Mouse (Mus musculus): ENCODE measurements around the gene Fam81b. TPM values are rescaled to one million over a fixed set of nuclear protein-coding genes. Genes with fewer than 3 reads are reported as not detected.
"Not testable (repeated sequence)": the region's sequence is repeated elsewhere in the genome, so short reads cannot be mapped to it uniquely, and the experiment has no call there.

Gene Fam81b
- polyA plus RNA-seq (2012), result not detected in 2 replicates

GRCm38 (mm10) chr13:76304637-76305122 lies at the start of gene Fam81b:
Fam81b (minus strand) TSS chr13:76305072.
- H3K9me3 ChIP-seq (ENCODE audit: control insufficient read depth, low read length), result no peaks in the 10 kb centered on the region
- no peaks in the 10 kb centered on the region for H3K4me1 ChIP-seq (ENCODE audit: control insufficient read depth)
- no peak within 1 kb of the TSS for H3K4me3 ChIP-seq (replicated peaks)
- H3K36me3 ChIP-seq (ENCODE audit: control insufficient read depth), result no peaks in the 10 kb centered on the region
- H3K27me3 ChIP-seq (ENCODE audit: control insufficient read depth), result no peaks in the 10 kb centered on the region
- no peak for TF ChIP-seq TAL1 (IDR thresholded peaks at IDR 0.05; ENCODE audit: low read length)
- TF ChIP-seq GATA1 (IDR thresholded peaks at IDR 0.05; ENCODE audit: low read length), result no peak

GRCm38 (mm10) chr13:76345941-76346340 lies 41.1 kb upstream of the Fam81b start:
- H3K9me3 ChIP-seq (ENCODE audit: control insufficient read depth, low read length); H3K4me1 ChIP-seq (ENCODE audit: control insufficient read depth); H3K36me3 ChIP-seq (ENCODE audit: control insufficient read depth); H3K4me3 ChIP-seq (replicated peaks); H3K27me3 ChIP-seq (ENCODE audit: control insufficient read depth): not testable (repeated sequence)

- no peaks in the 10 kb centered on the region for H3K4me1 ChIP-seq (ENCODE audit: control insufficient read depth)
- H3K9me3 ChIP-seq (ENCODE audit: control insufficient read depth, low read length), result no peaks in the 10 kb centered on the region
- TF ChIP-seq GATA1 (IDR thresholded peaks at IDR 0.05; ENCODE audit: low read length), result no peak
- H3K36me3 ChIP-seq (ENCODE audit: control insufficient read depth), result no peaks in the 10 kb centered on the region
- no peaks in the 10 kb centered on the region for H3K27me3 ChIP-seq (ENCODE audit: control insufficient read depth)
- no peak overlapping the region for H3K4me3 ChIP-seq (replicated peaks)
Observed at GRCm38 (mm10) chr13:76318635-76319034, 13.8 kb upstream of the Fam81b start.

- no peaks in the 10 kb centered on the region for H3K27me3 ChIP-seq (ENCODE audit: control insufficient read depth)
- H3K36me3 ChIP-seq (ENCODE audit: control insufficient read depth), result no peaks in the 10 kb centered on the region
- no peaks in the 10 kb centered on the region for H3K4me1 ChIP-seq (ENCODE audit: control insufficient read depth)
- no peak overlapping the region for H3K4me3 ChIP-seq (replicated peaks)
- H3K9me3 ChIP-seq (ENCODE audit: control insufficient read depth, low read length), result no peaks in the 10 kb centered on the region
- TF ChIP-seq GATA1 (IDR thresholded peaks at IDR 0.05; ENCODE audit: low read length) (no peak), TAL1 (IDR thresholded peaks at IDR 0.05; ENCODE audit: low read length) (no peak)
Observed at GRCm38 (mm10) chr13:76311580-76311979, 6.7 kb upstream of the Fam81b start.

GRCm38 (mm10) chr13:76308811-76309210 lies 3.9 kb upstream of the Fam81b start:
- TF ChIP-seq GATA1 (IDR thresholded peaks at IDR 0.05; ENCODE audit: low read length), result no peak
- TF ChIP-seq TAL1 (IDR thresholded peaks at IDR 0.05; ENCODE audit: low read length), result no peak
- no peaks in the 10 kb centered on the region for H3K9me3 ChIP-seq (ENCODE audit: control insufficient read depth, low read length)
- no peaks in the 10 kb centered on the region for H3K27me3 ChIP-seq (ENCODE audit: control insufficient read depth)
- no peaks in the 10 kb centered on the region for H3K36me3 ChIP-seq (ENCODE audit: control insufficient read depth)
- no peaks in the 10 kb centered on the region for H3K4me1 ChIP-seq (ENCODE audit: control insufficient read depth)
- H3K4me3 ChIP-seq (replicated peaks), result no peak overlapping the region

GRCm38 (mm10) chr13:76305655-76306365 lies 938 bp upstream of the Fam81b start:
- Histone ChIP-seq H3K9me3 (ENCODE audit: control insufficient read depth, low read length) (no peaks in the 10 kb centered on the region), H3K27me3 (ENCODE audit: control insufficient read depth) (no peaks in the 10 kb centered on the region), H3K36me3 (ENCODE audit: control insufficient read depth) (no peaks in the 10 kb centered on the region), H3K4me3 (replicated peaks) (no peak overlapping the region), H3K4me1 (ENCODE audit: control insufficient read depth) (no peaks in the 10 kb centered on the region)
- no peak for TF ChIP-seq TAL1 (IDR thresholded peaks at IDR 0.05; ENCODE audit: low read length)
- no peak for TF ChIP-seq GATA1 (IDR thresholded peaks at IDR 0.05; ENCODE audit: low read length)

- TF ChIP-seq GATA1 (IDR thresholded peaks at IDR 0.05; ENCODE audit: low read length), result no peak
- no peak for TF ChIP-seq TAL1 (IDR thresholded peaks at IDR 0.05; ENCODE audit: low read length)
- Histone ChIP-seq H3K4me3 (replicated peaks) (no peak overlapping the region), H3K4me1 (ENCODE audit: control insufficient read depth) (no peaks in the 10 kb centered on the region), H3K36me3 (ENCODE audit: control insufficient read depth) (no peaks in the 10 kb centered on the region), H3K9me3 (ENCODE audit: control insufficient read depth, low read length) (no peaks in the 10 kb centered on the region), H3K27me3 (ENCODE audit: control insufficient read depth) (no peaks in the 10 kb centered on the region)
Observed at GRCm38 (mm10) chr13:76305241-76305640, 369 bp upstream of the Fam81b start.

GRCm38 (mm10) chr13:76304201-76304600 lies 671 bp downstream of the Fam81b start:
- no peak for TF ChIP-seq GATA1 (IDR thresholded peaks at IDR 0.05; ENCODE audit: low read length)
- TF ChIP-seq TAL1 (IDR thresholded peaks at IDR 0.05; ENCODE audit: low read length), result no peak
- H3K4me3 ChIP-seq (replicated peaks), result no peak overlapping the region
- no peaks in the 10 kb centered on the region for H3K4me1 ChIP-seq (ENCODE audit: control insufficient read depth)

GRCm38 (mm10) chr13:76303160-76303559 lies 1.7 kb downstream of the Fam81b start:
- Histone ChIP-seq H3K4me1 (ENCODE audit: control insufficient read depth) (no peaks in the 10 kb centered on the region), H3K9me3 (ENCODE audit: control insufficient read depth, low read length) (no peaks in the 10 kb centered on the region), H3K27me3 (ENCODE audit: control insufficient read depth) (no peaks in the 10 kb centered on the region), H3K36me3 (ENCODE audit: control insufficient read depth) (no peaks in the 10 kb centered on the region), H3K4me3 (replicated peaks) (no peak overlapping the region)
- TF ChIP-seq TAL1 (IDR thresholded peaks at IDR 0.05; ENCODE audit: low read length), result no peak

More at GRCm38 (mm10) chr13:76304201-76304600, 671 bp downstream of the Fam81b start:
- no peaks in the 10 kb centered on the region for H3K36me3 ChIP-seq (ENCODE audit: control insufficient read depth)
- no peaks in the 10 kb centered on the region for H3K27me3 ChIP-seq (ENCODE audit: control insufficient read depth)
- no peaks in the 10 kb centered on the region for H3K9me3 ChIP-seq (ENCODE audit: control insufficient read depth, low read length)

- no peaks in the 10 kb centered on the region for H3K9me3 ChIP-seq (ENCODE audit: control insufficient read depth, low read length)
- H3K27me3 ChIP-seq (ENCODE audit: control insufficient read depth), result no peaks in the 10 kb centered on the region
- H3K4me3 ChIP-seq (replicated peaks), result no peak overlapping the region
- H3K36me3 ChIP-seq (ENCODE audit: control insufficient read depth), result no peaks in the 10 kb centered on the region
- H3K4me1 ChIP-seq (ENCODE audit: control insufficient read depth), result no peaks in the 10 kb centered on the region
- no peak for TF ChIP-seq GATA1 (IDR thresholded peaks at IDR 0.05; ENCODE audit: low read length)
- no peak for TF ChIP-seq TAL1 (IDR thresholded peaks at IDR 0.05; ENCODE audit: low read length)
Observed at GRCm38 (mm10) chr13:76302056-76302455, 2.8 kb downstream of the Fam81b start.

Data from erythroblast, embryonic 14.5 days (primary cell).